Mouse (Mus musculus): ENCODE results near the gene Tbx22. TPM values are rescaled to one million over a fixed set of nuclear protein-coding genes. Genes with fewer than 3 reads are reported as not detected.

Tbx22 gene
- not detected in 2 replicates for polyA plus RNA-seq (2012; rRNA removed)

GRCm38 (mm10) chrX:107667664-107668063, at the start of gene Tbx22:
TSS of gene Tbx22 (plus strand) at chrX:107667964.

Other genes starting within 250 kb of the Tbx22 start
- gene Tent5d, start 124.6 kb downstream of the Tbx22 start, polyA plus RNA-seq (2012; rRNA removed) = not detected in 2 replicates
- 1.3 and 1.4 TPM in 2 replicates for gene 2610002M06Rik, start 148.4 kb downstream of the Tbx22 start, polyA plus RNA-seq (2012; rRNA removed)